Mouse (Mus musculus) liver, postnatal 0 days (tissue): ENCODE measurements around the gene Kmt2a.

Source experiments
- CTCF ChIP-seq: sonication (generic); IDR thresholded peaks from 2 replicates; pipeline ENCODE4 v1.5.1; 2016; ENCODE audit warnings: antibody characterized with exemption, low read depth
- EP300 ChIP-seq: IDR thresholded peaks from 2 replicates; pipeline ENCODE4 v1.6.1; 2016; ENCODE audit warnings: antibody characterized with exemption, low read depth, mild to moderate bottlenecking

GRCm38 (mm10) chr9:44772750-44773651 lies 108.1 kb downstream of the Kmt2a start:
- peak; percentile 96 for TF ChIP-seq CTCF
- peak; percentile 87 for TF ChIP-seq EP300
